Mouse (Mus musculus) liver, embryonic 11.5 days (tissue): ENCODE data around the gene Tstd2. TPM values are rescaled to one million over a fixed set of nuclear protein-coding genes. Genes with fewer than 3 reads are reported as not detected.

Source experiments
- ATAC-seq: fragments of 200-750 bp; cut with Nextera tagmentation; replicated peaks from 2 replicates; pipeline ENCODE4 v1.8.0; 2017; ENCODE audit warnings: moderate number of reproducible peaks, mild to moderate bottlenecking, moderate TSS enrichment, moderate library complexity; ENCODE audit not compliant: low FRiP score
- DNase-seq: peaks from one replicate; pipeline ENCODE4 v3.0.0-alpha.2; 2017; ENCODE audit warnings: low spot score
- H3K27ac ChIP-seq: fragments of 300-500 bp; sonication (generic); 2 replicates; pipeline ENCODE4 v1.5.1; 2014; ENCODE audit warnings: mild to moderate bottlenecking, low read depth, low read length, control low read depth
- H3K27me3 ChIP-seq: fragments of 300-500 bp; sonication (generic); replicated peaks from 2 replicates; pipeline ENCODE4 v1.6.1; 2014; ENCODE audit warnings: low read length, mixed read lengths; ENCODE audit not compliant: control insufficient read depth, insufficient read depth
- H3K36me3 ChIP-seq: fragments of 300-500 bp; sonication (generic); 2 replicates; pipeline ENCODE4 v1.6.1; 2014; ENCODE audit warnings: mild to moderate bottlenecking, low read length, moderate library complexity, mixed read lengths; ENCODE audit not compliant: control insufficient read depth, insufficient read depth
- H3K4me1 ChIP-seq: fragments of 300-500 bp; sonication (generic); replicated peaks from 2 replicates; pipeline ENCODE4 v1.6.1; 2014; ENCODE audit warnings: low read length, mixed read lengths; ENCODE audit not compliant: control insufficient read depth, insufficient read depth
- H3K4me2 ChIP-seq: fragments of 300-500 bp; sonication (generic); 2 replicates; pipeline ENCODE4 v1.6.1; 2014; ENCODE audit warnings: mild to moderate bottlenecking, control low read depth, moderate library complexity
- H3K4me3 ChIP-seq: fragments of 300-500 bp; sonication (generic); 2 replicates; pipeline ENCODE4 v1.5.1; 2014; ENCODE audit warnings: low read depth, low read length, control low read depth
- H3K9ac ChIP-seq: fragments of 300-500 bp; sonication (generic); 2 replicates; pipeline ENCODE4 v1.6.1; 2014; ENCODE audit warnings: low read depth, low read length, control low read depth
- H3K9me3 ChIP-seq: fragments of 300-500 bp; sonication (generic); 2 replicates; pipeline ENCODE4 v1.6.1; 2016; ENCODE audit warnings: low read length, inconsistent platforms, mixed read lengths; ENCODE audit not compliant: control insufficient read depth
- WGBS: fragments of 180-500 bp; shearing (Covaris S2); extraction: QIAGEN DNeasy Blood & Tissue Kit; methylation state at CpG from one replicate; pipeline ENCODE4 v1.1.7; 2014; 5-methylcytosine and 5-hydroxymethylcytosine counted together
- polyA plus RNA-seq: library from polyadenylated mRNA; unstranded; fragments of >200 nt; fragmentation: Nextera tagmentation; extraction: Ambion mirVana; gene quantifications from 2 replicates; pipeline ENCODE4 v1.2.1, GENCODE M21; 2014

Gene Tstd2
- polyA plus RNA-seq, 1 experiment from 2014 or later, result 30.8 TPM

DNA sequence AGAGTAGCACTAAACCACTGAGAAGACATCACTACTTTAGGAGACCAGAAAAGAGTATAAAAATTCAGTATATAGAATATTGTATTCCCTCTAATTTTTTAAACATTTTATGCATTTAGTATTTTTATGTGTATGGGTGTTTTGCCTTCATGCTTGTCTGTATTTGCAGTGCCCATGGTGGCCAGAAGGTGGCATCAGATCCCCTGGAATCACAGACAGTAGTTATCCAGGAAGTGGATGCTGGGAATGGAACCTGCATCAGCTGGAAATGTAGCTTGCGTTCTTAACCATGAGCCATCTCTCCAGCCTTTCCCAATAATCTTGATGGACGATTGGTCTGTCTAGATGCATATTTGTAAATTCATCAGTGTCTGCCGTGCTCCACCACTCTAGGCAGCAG is 8.3 kb downstream of the Tstd2 start:
- no peak overlapping the region for H3K9ac ChIP-seq
- ATAC-seq (no peak), DNase-seq (no peak)
- H3K9me3 ChIP-seq, result no peaks in the 10 kb centered on the region
- no peak overlapping the region for H3K27ac ChIP-seq
- H3K4me2 ChIP-seq, result no peak overlapping the region
- H3K4me3 ChIP-seq, result no peak overlapping the region
- 68% methylated on average over 3 of the region's 3 CpGs for WGBS
- H3K27me3 ChIP-seq, result no peaks in the 10 kb centered on the region
- no peaks in the 10 kb centered on the region for H3K4me1 ChIP-seq
- H3K36me3 ChIP-seq, result peaks cover 40% of the 10 kb centered on the region

GRCm38 (mm10) chr4:46129311-46130004 is 9.0 kb downstream of the Tstd2 start:
- Histone ChIP-seq H3K4me3 (no peak overlapping the region), H3K27me3 (no peaks in the 10 kb centered on the region), H3K9ac (no peak overlapping the region), H3K9me3 (no peaks in the 10 kb centered on the region), H3K4me1 (no peaks in the 10 kb centered on the region), H3K27ac (no peak overlapping the region), H3K36me3 (peaks cover 44% of the 10 kb centered on the region), H3K4me2 (no peak overlapping the region)
- 92% methylated on average over 8 of the region's 8 CpGs for whole genome bisulfite sequencing
- ATAC-seq (no peak), DNase-seq (no peak)

DNA sequence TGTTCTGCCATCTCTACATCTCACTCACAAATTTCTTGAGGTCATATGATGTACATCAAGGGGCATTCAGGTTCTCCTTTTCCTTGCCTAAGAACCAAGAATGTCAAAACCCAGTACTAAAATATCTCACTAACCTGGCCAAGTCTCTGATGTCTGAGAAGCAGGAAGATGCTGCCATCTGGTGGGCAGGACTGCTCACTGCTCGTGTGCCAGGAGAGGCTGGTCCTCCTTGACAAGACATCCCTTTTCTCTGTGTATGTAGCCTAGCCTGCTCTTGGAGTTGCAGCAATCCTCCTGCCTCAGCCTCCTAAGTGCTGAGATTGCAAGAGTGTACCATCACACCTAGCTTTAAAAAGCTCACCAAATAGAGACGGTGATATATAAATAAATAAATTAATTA is 12.0 kb downstream of the Tstd2 start:
- Histone ChIP-seq H3K4me1 (no peaks in the 10 kb centered on the region), H3K36me3 (peaks cover 40% of the 10 kb centered on the region), H3K27me3 (no peaks in the 10 kb centered on the region), H3K4me3 (no peak overlapping the region), H3K9me3 (no peaks in the 10 kb centered on the region), H3K4me2 (no peak overlapping the region), H3K9ac (no peak overlapping the region), H3K27ac (no peak overlapping the region)
- ATAC-seq, result no peak
- 52% methylated on average over 2 of the region's 2 CpGs for WGBS
- DNase-seq, result peak; percentile 55

- H3K4me3 ChIP-seq, result no peak overlapping the region
- H3K9me3 ChIP-seq, result no peaks in the 10 kb centered on the region
- ATAC-seq, result no peak
- no peak overlapping the region for H3K9ac ChIP-seq
- 98% methylated on average over 6 of the region's 6 CpGs for whole genome bisulfite sequencing
- H3K27ac ChIP-seq, result no peak overlapping the region
- DNase-seq, result no peak
- H3K4me1 ChIP-seq, result no peaks in the 10 kb centered on the region
- H3K4me2 ChIP-seq, result no peak overlapping the region
- H3K36me3 ChIP-seq, result peaks cover 45% of the 10 kb centered on the region
- H3K27me3 ChIP-seq, result no peaks in the 10 kb centered on the region
Observed at GRCm38 (mm10) chr4:46123358-46123757, 15.1 kb downstream of the Tstd2 start.

GRCm38 (mm10) chr4:46120767-46121166 is 17.7 kb downstream of the Tstd2 start:
- H3K4me3 ChIP-seq, result no peak overlapping the region
- ATAC-seq (no peak), DNase-seq (no peak)
- H3K4me1 ChIP-seq, result no peaks in the 10 kb centered on the region
- peaks cover 59% of the 10 kb centered on the region for H3K36me3 ChIP-seq
- H3K27ac ChIP-seq, result no peak overlapping the region
- H3K9me3 ChIP-seq, result no peaks in the 10 kb centered on the region
- WGBS, result 74% methylated on average over 3 of the region's 3 CpGs
- no peaks in the 10 kb centered on the region for H3K27me3 ChIP-seq
- H3K4me2 ChIP-seq, result no peak overlapping the region
- H3K9ac ChIP-seq, result no peak overlapping the region

GRCm38 (mm10) chr4:46119514-46120094 is 18.9 kb downstream of the Tstd2 start:
- ATAC-seq, result no peak
- WGBS, result 94% methylated on average over 14 of the region's 14 CpGs

DNA sequence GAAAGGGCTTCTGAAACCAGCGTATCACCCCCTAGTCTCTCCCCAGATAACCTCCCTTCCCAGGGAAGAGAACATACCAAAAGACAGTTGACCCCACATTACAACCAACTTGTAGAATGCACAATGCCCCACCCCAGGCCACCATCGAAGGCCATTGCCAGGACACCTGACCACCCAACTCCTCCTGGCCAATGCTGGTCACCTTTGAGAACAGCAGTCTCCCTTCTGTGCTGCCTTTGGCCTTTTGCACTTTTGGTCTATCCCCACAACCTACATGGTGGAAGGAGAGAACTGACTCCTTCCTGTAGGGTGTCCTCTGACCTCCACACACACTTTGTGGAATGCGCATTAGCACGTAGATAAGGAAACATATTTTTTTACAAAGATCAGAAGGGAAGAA is 21.0 kb downstream of the Tstd2 start:
- Histone ChIP-seq H3K9me3 (no peaks in the 10 kb centered on the region), H3K9ac (no peak overlapping the region), H3K27me3 (no peaks in the 10 kb centered on the region), H3K36me3 (peaks cover 65% of the 10 kb centered on the region), H3K27ac (no peak overlapping the region), H3K4me1 (no peaks in the 10 kb centered on the region), H3K4me3 (no peak overlapping the region), H3K4me2 (no peak overlapping the region)
- 90% methylated on average over 4 of the region's 4 CpGs for WGBS
- DNase-seq, result no peak
- ATAC-seq, result no peak

More at GRCm38 (mm10) chr4:46119514-46120094, 18.9 kb downstream of the Tstd2 start:
- H3K27ac ChIP-seq, result no peak overlapping the region
- no peaks in the 10 kb centered on the region for H3K4me1 ChIP-seq
- H3K4me3 ChIP-seq, result no peak overlapping the region
- no peak for DNase-seq
- H3K4me2 ChIP-seq, result no peak overlapping the region
- H3K36me3 ChIP-seq, result peaks cover 58% of the 10 kb centered on the region
- H3K9me3 ChIP-seq, result no peaks in the 10 kb centered on the region
- no peak overlapping the region for H3K9ac ChIP-seq
- H3K27me3 ChIP-seq, result no peaks in the 10 kb centered on the region

- H3K9ac ChIP-seq, result no peak overlapping the region
- 89% methylated on average over 10 of the region's 10 CpGs for WGBS
- no peak overlapping the region for H3K27ac ChIP-seq
- no peak overlapping the region for H3K4me2 ChIP-seq
- no peak overlapping the region for H3K4me3 ChIP-seq
- no peaks in the 10 kb centered on the region for H3K27me3 ChIP-seq
- ATAC-seq (no peak), DNase-seq (no peak)
- H3K4me1 ChIP-seq, result no peaks in the 10 kb centered on the region
- no peaks in the 10 kb centered on the region for H3K9me3 ChIP-seq
- peaks cover 63% of the 10 kb centered on the region for H3K36me3 ChIP-seq
Observed at GRCm38 (mm10) chr4:46116544-46117175, 21.8 kb downstream of the Tstd2 start.

DNA sequence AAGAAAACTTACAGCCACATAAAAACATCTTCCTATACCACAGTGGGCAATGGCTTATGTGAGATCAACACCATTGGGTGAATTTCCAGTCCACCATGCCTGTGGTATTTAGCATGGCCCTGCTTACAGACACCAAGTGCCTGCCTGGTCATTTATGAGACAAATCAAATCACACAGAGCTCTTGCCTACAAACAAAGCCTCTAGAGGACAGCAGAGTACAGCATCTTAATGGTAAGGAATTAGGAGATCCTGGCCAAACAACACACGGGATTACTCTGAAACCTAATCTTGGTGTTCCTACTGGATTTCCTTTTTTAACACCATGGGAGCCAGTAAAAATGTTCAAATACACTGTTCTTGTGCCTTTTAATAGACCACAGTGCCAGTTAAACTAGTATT is 23.2 kb downstream of the Tstd2 start:
- WGBS, result 87% methylated on average over 1 of the region's 1 CpGs
- H3K27ac ChIP-seq, result no peak overlapping the region
- peaks cover 63% of the 10 kb centered on the region for H3K36me3 ChIP-seq
- DNase-seq (no peak), ATAC-seq (no peak)
- no peaks in the 10 kb centered on the region for H3K4me1 ChIP-seq
- no peaks in the 10 kb centered on the region for H3K27me3 ChIP-seq
- H3K4me3 ChIP-seq, result no peak overlapping the region
- H3K9me3 ChIP-seq, result no peaks in the 10 kb centered on the region
- no peak overlapping the region for H3K9ac ChIP-seq
- no peak overlapping the region for H3K4me2 ChIP-seq
